Mouse (Mus musculus): ENCODE measurements around the gene Ankfn1. TPM values are rescaled to one million over a fixed set of nuclear protein-coding genes. Genes with fewer than 3 reads are reported as not detected.

Ankfn1 gene
- polyA plus RNA-seq, 1 experiment from 2014 or later = 0.23 TPM

DNA sequence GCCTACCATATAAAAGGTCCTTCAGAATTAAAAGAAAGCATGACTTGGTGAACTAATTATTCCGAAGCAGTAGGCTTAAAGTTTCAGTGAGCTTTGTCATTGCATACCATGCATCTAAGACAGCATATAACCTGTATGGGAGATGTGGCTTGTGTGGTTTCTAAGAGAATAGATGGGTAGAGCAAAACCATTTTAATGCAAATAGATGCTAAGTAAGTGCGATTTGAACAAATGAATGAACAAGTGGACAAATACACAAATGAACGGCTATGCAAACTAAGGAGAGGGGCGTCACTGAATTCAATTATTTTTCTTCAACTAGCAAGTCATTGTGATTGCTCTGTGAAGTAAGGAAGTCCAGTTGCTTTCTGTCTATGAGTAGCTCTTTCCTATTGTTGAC lies 198.3 kb downstream of the Ankfn1 start:
- 87% methylated on average over 4 of the region's 4 CpGs for WGBS (ENCODE audit: insufficient replicate concordance)
- no peak overlapping the region for H3K27ac ChIP-seq (ENCODE audit: low read depth, low read length)
- peaks cover 7% of the 10 kb centered on the region for H3K4me1 ChIP-seq (ENCODE audit: control insufficient read depth, insufficient read depth, low read length)
- H3K27me3 ChIP-seq (ENCODE audit: control insufficient read depth, insufficient read depth, low read length) = no peaks in the 10 kb centered on the region
- no peak overlapping the region for H3K4me3 ChIP-seq (ENCODE audit: low read depth, low read length)
- no peaks in the 10 kb centered on the region for H3K9me3 ChIP-seq (replicated peaks; ENCODE audit: control insufficient read depth, low read length)
- ATAC-seq (replicated peaks; ENCODE audit: insufficient number of reproducible peaks, low FRiP score, low TSS enrichment) = no peak
- no peak overlapping the region for H3K9ac ChIP-seq (ENCODE audit: low read depth, low read length)
- H3K36me3 ChIP-seq (ENCODE audit: control insufficient read depth, insufficient read depth, low read length) = no peaks in the 10 kb centered on the region
- H3K4me2 ChIP-seq = no peak overlapping the region

DNA sequence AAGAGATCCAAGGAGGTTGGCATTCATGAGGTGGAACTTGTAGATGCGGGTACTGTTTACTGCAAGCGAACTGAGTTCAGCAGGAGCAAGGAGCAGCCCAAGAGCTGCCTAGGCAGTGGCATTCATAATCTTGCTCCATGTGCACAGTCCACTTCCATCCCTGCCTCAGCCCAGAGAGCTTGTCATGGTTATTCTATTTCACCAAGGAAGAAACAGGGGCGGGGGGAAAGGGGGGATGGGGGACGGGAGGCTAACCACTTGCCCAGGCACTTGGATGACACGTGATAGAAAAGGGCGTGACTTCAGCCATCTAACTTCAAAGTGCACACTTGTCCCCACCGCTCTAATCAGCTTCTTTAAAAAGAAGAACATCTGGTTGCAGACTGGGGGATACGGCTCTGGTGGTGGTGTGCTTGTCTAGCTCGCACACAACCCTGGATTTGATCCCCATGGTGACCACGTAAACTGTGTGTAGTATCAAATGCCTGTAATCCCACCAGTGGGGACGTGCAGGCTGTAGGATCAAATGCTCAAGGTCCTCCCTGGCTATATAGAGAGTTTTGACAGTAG lies 203.1 kb downstream of the Ankfn1 start:
- H3K27me3 ChIP-seq (ENCODE audit: control insufficient read depth, insufficient read depth, low read length) = no peaks in the 10 kb centered on the region
- no peaks in the 10 kb centered on the region for H3K9me3 ChIP-seq (replicated peaks; ENCODE audit: control insufficient read depth, low read length)
- ATAC-seq (replicated peaks; ENCODE audit: insufficient number of reproducible peaks, low FRiP score, low TSS enrichment) = peak; percentile 22; the same call in 1 of the 2 replicates
- H3K36me3 ChIP-seq (ENCODE audit: control insufficient read depth, insufficient read depth, low read length) = no peaks in the 10 kb centered on the region
- H3K4me2 ChIP-seq = no peak overlapping the region
- peaks cover 11% of the 10 kb centered on the region for H3K4me1 ChIP-seq (ENCODE audit: control insufficient read depth, insufficient read depth, low read length)
- WGBS (ENCODE audit: insufficient replicate concordance) = 40% methylated on average over 11 of the region's 11 CpGs
- no peak overlapping the region for H3K27ac ChIP-seq (ENCODE audit: low read depth, low read length)
- no peak overlapping the region for H3K9ac ChIP-seq (ENCODE audit: low read depth, low read length)
- no peak overlapping the region for H3K4me3 ChIP-seq (ENCODE audit: low read depth, low read length)

DNA sequence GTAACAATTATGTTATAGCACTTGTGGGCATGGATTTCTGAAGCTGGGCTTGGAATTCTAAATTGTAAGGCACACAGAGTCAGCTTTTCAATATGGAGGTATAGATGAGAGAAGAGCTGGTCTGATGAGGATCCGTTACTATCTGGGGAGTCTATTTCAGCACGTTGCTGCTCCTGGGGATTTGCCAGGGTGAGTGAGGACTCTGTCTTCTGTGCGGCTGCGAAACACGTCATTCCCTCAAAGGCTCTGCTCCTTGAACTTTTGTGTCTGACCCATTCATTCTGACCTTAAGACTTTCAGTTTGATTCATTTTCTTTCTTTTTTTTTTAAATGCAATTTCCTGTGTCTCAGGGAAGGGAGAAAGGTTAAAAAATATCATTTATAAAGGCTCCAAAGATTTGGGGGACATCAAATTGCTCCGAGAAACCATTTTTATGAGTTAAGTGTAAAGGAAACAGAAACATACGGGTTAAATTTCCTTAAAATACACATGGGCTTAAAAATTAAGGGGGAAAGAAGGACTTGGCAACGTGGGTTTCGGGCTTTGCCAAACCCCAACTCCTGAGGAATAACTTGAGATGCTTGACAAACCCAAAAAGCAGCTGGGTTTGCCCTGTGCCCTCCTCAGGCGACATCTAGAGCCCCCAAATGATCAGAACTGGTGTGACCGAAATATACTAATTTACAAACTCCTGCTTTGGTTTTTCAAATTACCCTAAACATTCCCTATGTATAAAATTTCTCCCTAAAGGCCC lies 207.9 kb downstream of the Ankfn1 start:
- H3K36me3 ChIP-seq (ENCODE audit: control insufficient read depth, insufficient read depth, low read length) = no peaks in the 10 kb centered on the region
- no peaks in the 10 kb centered on the region for H3K27me3 ChIP-seq (ENCODE audit: control insufficient read depth, insufficient read depth, low read length)
- H3K9me3 ChIP-seq (replicated peaks; ENCODE audit: control insufficient read depth, low read length) = no peaks in the 10 kb centered on the region
- WGBS (ENCODE audit: insufficient replicate concordance) = 70% methylated on average over 11 of the region's 11 CpGs
- no peak overlapping the region for H3K27ac ChIP-seq (ENCODE audit: low read depth, low read length)
- ATAC-seq (replicated peaks; ENCODE audit: insufficient number of reproducible peaks, low FRiP score, low TSS enrichment) = no peak
- H3K4me1 ChIP-seq (ENCODE audit: control insufficient read depth, insufficient read depth, low read length) = peaks cover 9% of the 10 kb centered on the region
- no peak overlapping the region for H3K4me3 ChIP-seq (ENCODE audit: low read depth, low read length)
- H3K9ac ChIP-seq (ENCODE audit: low read depth, low read length) = no peak overlapping the region
- H3K4me2 ChIP-seq = no peak overlapping the region

DNA sequence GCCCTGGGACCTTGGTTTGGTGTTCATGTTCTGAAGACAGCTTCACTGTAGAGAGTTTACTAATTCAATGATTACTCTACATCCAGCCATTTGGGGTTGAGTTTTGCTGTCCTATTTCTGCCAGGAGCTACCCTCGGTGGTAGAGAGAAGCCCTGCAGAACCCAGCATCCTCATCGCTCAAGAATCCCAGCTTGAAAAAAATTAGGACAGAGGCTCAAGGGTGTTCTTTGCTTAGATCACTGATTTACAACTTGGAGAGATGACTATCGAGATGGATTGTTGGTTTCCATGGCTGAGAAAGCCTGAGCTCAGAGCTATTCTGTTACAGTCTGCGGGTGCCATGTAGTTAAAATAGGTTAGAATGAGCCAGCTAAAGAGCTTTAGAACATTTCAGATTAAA lies 209.2 kb downstream of the Ankfn1 start:
- no peaks in the 10 kb centered on the region for H3K27me3 ChIP-seq (ENCODE audit: control insufficient read depth, insufficient read depth, low read length)
- 86% methylated on average over 4 of the region's 4 CpGs for WGBS (ENCODE audit: insufficient replicate concordance)
- no peak for ATAC-seq (replicated peaks; ENCODE audit: insufficient number of reproducible peaks, low FRiP score, low TSS enrichment)
- H3K4me3 ChIP-seq (ENCODE audit: low read depth, low read length) = no peak overlapping the region
- no peak overlapping the region for H3K4me2 ChIP-seq
- H3K9ac ChIP-seq (ENCODE audit: low read depth, low read length) = no peak overlapping the region
- no peaks in the 10 kb centered on the region for H3K9me3 ChIP-seq (replicated peaks; ENCODE audit: control insufficient read depth, low read length)
- H3K27ac ChIP-seq (ENCODE audit: low read depth, low read length) = no peak overlapping the region
- no peaks in the 10 kb centered on the region for H3K36me3 ChIP-seq (ENCODE audit: control insufficient read depth, insufficient read depth, low read length)
- H3K4me1 ChIP-seq (ENCODE audit: control insufficient read depth, insufficient read depth, low read length) = no peaks in the 10 kb centered on the region

DNA sequence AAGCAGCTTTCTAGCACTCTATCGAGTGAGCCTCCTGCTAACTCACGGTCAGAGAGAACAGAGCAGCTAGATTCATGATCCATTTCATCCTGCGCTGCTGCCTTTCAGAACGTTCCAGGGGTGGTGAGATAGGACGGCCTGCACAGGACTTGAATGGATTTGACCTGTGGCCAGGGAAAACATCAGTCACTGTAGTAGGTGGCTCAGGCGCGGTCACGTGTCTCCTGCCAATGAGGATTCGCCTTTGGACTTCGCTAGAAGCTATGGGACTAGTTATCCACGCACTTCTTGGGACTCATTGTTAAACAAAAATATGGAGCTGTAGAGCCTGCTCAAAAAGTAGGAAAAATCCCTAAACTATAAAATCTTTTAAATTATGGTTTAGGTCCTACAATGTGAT lies 226.0 kb downstream of the Ankfn1 start:
- Histone ChIP-seq H3K9me3 (replicated peaks; ENCODE audit: control insufficient read depth, low read length) (no peaks in the 10 kb centered on the region), H3K36me3 (ENCODE audit: control insufficient read depth, insufficient read depth, low read length) (no peaks in the 10 kb centered on the region), H3K27ac (ENCODE audit: low read depth, low read length) (no peak overlapping the region), H3K4me2 (no peak overlapping the region), H3K4me3 (ENCODE audit: low read depth, low read length) (no peak overlapping the region), H3K27me3 (ENCODE audit: control insufficient read depth, insufficient read depth, low read length) (no peaks in the 10 kb centered on the region), H3K4me1 (ENCODE audit: control insufficient read depth, insufficient read depth, low read length) (no peaks in the 10 kb centered on the region), H3K9ac (ENCODE audit: low read depth, low read length) (no peak overlapping the region)
- ATAC-seq (replicated peaks; ENCODE audit: insufficient number of reproducible peaks, low FRiP score, low TSS enrichment) = no peak
- WGBS (ENCODE audit: insufficient replicate concordance) = 83% methylated on average over 11 of the region's 11 CpGs

DNA sequence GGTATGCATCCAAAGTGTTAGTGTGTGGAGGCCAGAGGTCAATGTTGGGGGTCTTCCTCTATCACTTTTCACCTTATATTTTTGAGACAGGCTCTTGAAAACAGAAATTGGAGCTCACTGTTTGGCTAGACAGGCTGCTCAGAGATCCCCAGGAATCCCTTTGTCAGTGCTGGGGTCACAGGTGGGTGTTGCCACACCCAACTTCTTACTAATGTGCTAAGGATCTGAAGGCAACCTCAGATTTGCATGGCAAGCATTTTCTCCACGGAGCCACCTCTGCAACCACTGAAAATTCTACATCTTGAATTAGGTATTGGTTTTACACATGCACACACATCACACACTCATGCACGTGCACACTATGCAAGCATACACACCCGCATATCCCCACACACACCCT lies 226.5 kb downstream of the Ankfn1 start:
- H3K4me3 ChIP-seq (ENCODE audit: low read depth, low read length) = no peak overlapping the region
- no peak overlapping the region for H3K4me2 ChIP-seq
- no peak for ATAC-seq (replicated peaks; ENCODE audit: insufficient number of reproducible peaks, low FRiP score, low TSS enrichment)
- no peak overlapping the region for H3K27ac ChIP-seq (ENCODE audit: low read depth, low read length)
- H3K9me3 ChIP-seq (replicated peaks; ENCODE audit: control insufficient read depth, low read length) = no peaks in the 10 kb centered on the region
- no peaks in the 10 kb centered on the region for H3K36me3 ChIP-seq (ENCODE audit: control insufficient read depth, insufficient read depth, low read length)
- WGBS (ENCODE audit: insufficient replicate concordance) = 69% methylated on average over 3 of the region's 3 CpGs
- no peak overlapping the region for H3K9ac ChIP-seq (ENCODE audit: low read depth, low read length)
- H3K4me1 ChIP-seq (ENCODE audit: control insufficient read depth, insufficient read depth, low read length) = no peaks in the 10 kb centered on the region
- no peaks in the 10 kb centered on the region for H3K27me3 ChIP-seq (ENCODE audit: control insufficient read depth, insufficient read depth, low read length)

DNA sequence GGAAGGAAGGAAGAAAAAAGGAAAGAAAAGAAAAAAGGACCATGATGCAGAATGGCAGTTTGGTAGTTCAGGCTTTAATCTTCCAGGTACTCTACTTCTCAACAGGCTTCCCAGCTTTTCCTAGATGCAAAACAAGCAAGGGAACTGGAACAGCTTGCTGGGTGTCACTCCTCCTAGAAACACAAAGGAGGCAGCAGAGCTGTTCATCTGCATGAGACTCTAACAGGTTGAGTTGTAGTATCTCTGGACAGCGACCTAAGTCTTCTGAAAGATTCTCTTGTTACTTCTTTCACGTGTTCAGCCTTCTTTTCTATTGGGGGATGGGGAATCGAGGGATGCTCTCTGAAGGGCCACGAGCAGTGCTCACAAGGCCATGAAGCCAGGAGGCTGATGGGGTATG lies 228.7 kb downstream of the Ankfn1 start:
- ATAC-seq (replicated peaks; ENCODE audit: insufficient number of reproducible peaks, low FRiP score, low TSS enrichment) = no peak
- 39% methylated on average over 4 of the region's 4 CpGs for WGBS (ENCODE audit: insufficient replicate concordance)
- Histone ChIP-seq H3K4me3 (ENCODE audit: low read depth, low read length) (no peak overlapping the region), H3K27me3 (ENCODE audit: control insufficient read depth, insufficient read depth, low read length) (no peaks in the 10 kb centered on the region), H3K36me3 (ENCODE audit: control insufficient read depth, insufficient read depth, low read length) (no peaks in the 10 kb centered on the region), H3K27ac (ENCODE audit: low read depth, low read length) (no peak overlapping the region), H3K4me2 (no peak overlapping the region), H3K9me3 (replicated peaks; ENCODE audit: control insufficient read depth, low read length) (no peaks in the 10 kb centered on the region), H3K9ac (ENCODE audit: low read depth, low read length) (no peak overlapping the region), H3K4me1 (ENCODE audit: control insufficient read depth, insufficient read depth, low read length) (peaks cover 5% of the 10 kb centered on the region; the same call in 1 of the 2 replicates)

DNA sequence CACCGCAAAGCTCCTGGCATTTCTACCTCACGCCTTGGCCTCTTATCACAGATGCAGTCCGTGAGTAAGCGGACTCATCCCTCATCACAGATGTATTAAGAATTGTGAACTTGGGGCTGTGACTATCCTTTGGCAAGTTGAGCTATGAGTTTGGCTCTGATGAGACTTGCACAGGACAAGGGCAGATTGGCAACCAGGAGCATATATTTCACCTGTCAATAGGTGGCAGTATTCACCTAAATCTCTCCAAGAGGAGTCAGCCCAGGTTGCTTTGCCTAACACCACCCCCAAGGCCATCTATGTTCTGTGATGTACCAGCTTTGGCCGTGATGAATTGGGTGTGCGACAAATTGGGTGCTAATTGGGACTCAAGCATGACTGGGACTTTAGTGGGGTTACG lies 231.3 kb downstream of the Ankfn1 start:
- Histone ChIP-seq H3K9ac (ENCODE audit: low read depth, low read length) (no peak overlapping the region), H3K27ac (ENCODE audit: low read depth, low read length) (no peak overlapping the region)
- ATAC-seq (replicated peaks; ENCODE audit: insufficient number of reproducible peaks, low FRiP score, low TSS enrichment) = no peak

More for the DNA sequence above, 231.3 kb downstream of the Ankfn1 start:
- 0 out of 2 replicates have a peak, but pooled peaks cover 2% of the 10 kb centered on the region for H3K36me3 ChIP-seq (ENCODE audit: control insufficient read depth, insufficient read depth, low read length)
- 28% methylated on average over 7 of the region's 7 CpGs for WGBS (ENCODE audit: insufficient replicate concordance)
- H3K4me1 ChIP-seq (ENCODE audit: control insufficient read depth, insufficient read depth, low read length) = peaks cover 5% of the 10 kb centered on the region; the same call in 1 of the 2 replicates
- H3K4me3 ChIP-seq (ENCODE audit: low read depth, low read length) = no peak overlapping the region
- 0 out of 2 replicates have a peak, but pooled peaks cover 2% of the 10 kb centered on the region for H3K9me3 ChIP-seq (replicated peaks; ENCODE audit: control insufficient read depth, low read length)
- H3K27me3 ChIP-seq (ENCODE audit: control insufficient read depth, insufficient read depth, low read length) = no peaks in the 10 kb centered on the region
- H3K4me2 ChIP-seq = no peak overlapping the region

Measured in heart, embryonic 11.5 days (tissue).